Mouse (Mus musculus) cerebellum, adult 9-11 months (tissue): ENCODE measurements around the gene 2810006K23Rik.
"Not testable (repeated sequence)": the region's sequence is repeated elsewhere in the genome, so short reads cannot be mapped to it uniquely, and the experiment has no call there.

Source experiments
- DNase-seq: peaks from one replicate; pipeline ENCODE4 v3.0.0; 2022

The 2810006K23Rik gene

GRCm38 (mm10) chr5:124349196-124349595 is 21.3 kb downstream of the 2810006K23Rik start:
- DNase-seq: peak; percentile 80

DNA sequence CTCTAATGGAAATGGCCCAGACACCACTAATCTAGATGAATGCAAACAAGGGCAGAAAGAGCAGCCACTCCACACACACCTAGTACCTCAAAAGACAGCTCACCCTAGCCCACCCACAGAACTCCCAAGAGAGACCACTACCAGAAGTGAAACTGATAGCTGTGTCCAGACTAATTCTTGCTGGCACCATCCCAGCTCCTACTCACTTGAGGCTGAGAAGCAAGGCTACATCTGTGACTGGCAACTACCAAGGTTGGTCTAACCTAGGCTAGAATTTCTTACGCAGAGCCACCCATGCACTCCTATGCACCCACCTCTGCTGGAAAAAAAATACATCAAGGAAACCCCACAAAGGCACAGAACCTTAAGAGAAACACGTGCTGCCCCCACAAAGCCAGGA is 22.5 kb downstream of the 2810006K23Rik start:
- no peak for DNase-seq

- peak; percentile 82 for DNase-seq
These were observed 23.2 kb downstream of the 2810006K23Rik start for GRCm38 (mm10) chr5:124351111-124351560.

- no peak for DNase-seq
These were observed 23.7 kb downstream of the 2810006K23Rik start for GRCm38 (mm10) chr5:124351604-124352003.

GRCm38 (mm10) chr5:124352141-124352920 is 24.4 kb downstream of the 2810006K23Rik start:
- peak; percentile 91 for DNase-seq

GRCm38 (mm10) chr5:124353011-124353725 is 25.3 kb downstream of the 2810006K23Rik start:
- peak; percentile 73 for DNase-seq

- peak; percentile 58 for DNase-seq
These were observed 26.0 kb downstream of the 2810006K23Rik start for GRCm38 (mm10) chr5:124353726-124354547.

- peak; percentile 67 for DNase-seq
These were observed 26.9 kb downstream of the 2810006K23Rik start for GRCm38 (mm10) chr5:124354574-124355424.

DNA sequence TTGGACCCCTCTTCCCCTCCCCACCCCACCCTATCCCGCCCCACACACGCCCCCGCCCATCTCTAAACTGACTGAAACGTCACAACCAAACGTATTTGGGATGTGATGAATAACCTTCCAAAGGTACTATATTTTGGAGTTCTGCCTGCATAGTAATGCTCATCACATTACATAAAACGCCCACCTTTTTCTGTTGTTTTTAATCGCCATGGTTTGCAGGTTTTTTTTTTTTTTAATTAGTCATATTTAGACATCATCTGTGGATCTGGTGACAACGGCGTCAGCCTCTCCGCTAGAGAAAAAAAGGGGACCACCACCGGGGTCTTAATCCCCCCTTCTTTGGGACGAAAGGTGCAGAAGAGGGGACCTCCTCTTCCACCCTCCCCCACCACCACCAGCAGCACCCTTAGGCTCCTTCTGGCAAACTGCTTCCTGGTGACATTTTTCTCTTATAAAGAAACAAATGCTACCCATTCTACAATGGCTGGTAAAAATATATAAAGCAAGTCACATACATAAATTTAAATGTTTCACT is 27.6 kb downstream of the 2810006K23Rik start:
- peak; percentile 67 for DNase-seq

GRCm38 (mm10) chr5:124356695-124357094 is 28.8 kb downstream of the 2810006K23Rik start:
- DNase-seq: no peak

DNA sequence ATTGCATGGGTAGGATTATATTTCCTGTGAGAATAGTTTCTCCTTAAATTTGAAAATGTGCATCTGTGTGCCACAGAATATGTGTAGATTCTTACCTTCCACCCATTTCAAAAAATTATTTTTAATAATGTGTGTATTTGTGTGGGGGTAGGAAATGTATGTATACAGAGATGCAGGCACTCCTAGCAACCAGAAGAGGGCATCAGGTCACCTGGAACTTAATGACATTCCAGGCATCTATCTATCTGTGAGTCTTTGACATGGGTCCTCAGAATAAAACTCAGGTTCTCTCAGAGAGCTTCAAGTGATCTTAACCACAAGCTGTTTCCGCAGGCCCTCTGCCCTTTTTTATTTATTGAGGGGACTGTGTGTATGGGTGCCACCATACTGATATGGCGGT is 31.8 kb downstream of the 2810006K23Rik start:
- no peak for DNase-seq

- DNase-seq: not testable (repeated sequence)
These were observed 35.1 kb downstream of the 2810006K23Rik start, which contains the start of gene Cdk2ap1 for GRCm38 (mm10) chr5:124362982-124363381. Gene Cdk2ap1, minus strand, starts transcription at chr5:124363082.

DNA sequence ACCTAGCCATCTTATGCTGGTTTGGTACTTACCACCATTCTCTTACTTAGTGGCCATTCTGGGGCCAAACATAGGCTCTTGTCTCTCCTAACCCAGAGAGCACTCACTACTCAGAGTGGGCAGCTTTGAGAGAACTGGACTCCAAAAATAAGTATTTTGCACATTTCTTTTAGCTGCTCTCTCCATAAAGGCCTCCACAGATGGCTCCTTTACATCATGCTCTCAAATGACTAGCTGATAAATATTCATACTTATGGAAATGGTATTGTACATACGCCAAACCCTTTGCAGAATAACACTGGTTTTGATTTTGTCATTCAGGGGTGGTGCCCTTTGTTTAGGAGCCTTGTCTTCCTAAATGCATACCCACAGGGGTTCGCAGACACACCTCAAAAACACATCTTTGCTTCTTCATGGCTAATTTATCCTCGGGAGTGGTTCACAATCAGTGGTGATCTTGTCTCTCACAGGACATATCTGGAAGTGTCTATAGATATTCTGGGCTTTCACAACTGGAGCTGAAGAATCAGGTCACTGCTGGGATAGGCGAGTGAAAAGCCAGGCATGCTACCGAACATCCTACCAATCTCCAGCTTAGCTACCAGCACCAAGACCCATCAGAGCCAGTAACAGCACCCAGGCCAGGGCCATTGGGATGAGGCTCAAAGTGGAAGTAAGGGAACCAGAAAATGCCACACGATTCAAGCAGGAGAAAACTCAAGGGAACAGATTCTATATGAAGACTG is 36.5 kb downstream of the 2810006K23Rik start:
- DNase-seq: no peak

GRCm38 (mm10) chr5:124365754-124366153 is 37.9 kb downstream of the 2810006K23Rik start:
- no peak for DNase-seq

- DNase-seq: no peak
These were observed 38.8 kb downstream of the 2810006K23Rik start for GRCm38 (mm10) chr5:124366721-124367120.

DNA sequence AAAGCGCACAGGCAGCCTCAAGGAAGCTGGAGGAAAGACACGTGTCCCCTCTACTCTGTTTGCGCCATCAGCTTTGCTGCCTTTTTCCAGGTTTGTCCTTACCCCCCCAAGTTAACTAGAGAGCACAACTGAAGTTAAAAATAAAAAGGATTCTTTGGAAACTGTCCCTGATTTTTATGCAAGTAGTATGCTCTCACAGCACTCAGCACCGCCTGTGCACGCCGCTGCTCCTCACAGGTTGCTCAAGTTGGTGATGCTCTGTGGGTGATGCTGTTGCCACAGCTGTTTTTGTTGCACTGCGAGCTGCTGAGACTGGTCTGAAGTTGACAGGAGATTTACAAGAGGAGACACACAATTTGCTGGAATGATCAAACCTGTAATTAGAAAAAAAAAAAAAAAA is 46.4 kb downstream of the 2810006K23Rik start:
- DNase-seq: no peak

DNA sequence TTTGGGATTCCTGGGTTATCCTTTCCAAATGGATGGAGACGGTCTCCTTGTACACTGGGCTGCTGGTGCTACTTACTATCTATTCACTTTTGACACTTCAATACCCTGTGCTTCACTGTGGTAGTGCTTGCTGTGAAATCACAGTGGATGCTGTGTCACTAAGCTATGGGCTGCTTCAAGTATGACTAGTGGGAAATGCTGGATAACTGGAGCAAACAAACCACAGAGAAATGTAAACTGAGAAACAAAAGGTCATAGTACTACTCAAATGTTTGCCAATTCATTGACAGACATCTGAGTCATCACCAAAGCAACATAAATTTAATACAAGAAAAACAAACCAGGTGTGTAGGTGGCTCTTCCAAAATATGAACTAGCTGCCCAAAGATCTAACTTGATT is 48.5 kb downstream of the 2810006K23Rik start:
- DNase-seq: no peak

DNA sequence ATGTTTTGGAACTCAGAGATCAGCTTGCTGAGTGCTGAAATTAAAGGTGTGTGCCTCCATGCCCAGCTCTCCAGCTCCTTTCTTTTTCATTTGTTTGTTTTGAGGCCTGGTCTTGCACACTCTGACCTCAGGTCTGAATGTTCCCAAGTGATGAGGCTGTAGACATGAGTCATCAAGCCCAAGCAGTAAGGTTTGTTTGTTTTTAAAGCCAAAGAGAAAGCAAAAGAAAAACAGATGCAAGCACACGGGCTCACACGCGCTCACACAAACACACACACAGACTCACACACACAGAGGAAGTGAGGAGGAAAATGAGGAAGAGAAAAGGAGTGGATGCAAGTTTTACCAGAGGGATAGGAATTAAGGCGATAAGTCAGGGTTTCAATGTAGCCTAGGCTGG is 49.3 kb downstream of the 2810006K23Rik start:
- DNase-seq: no peak

DNA sequence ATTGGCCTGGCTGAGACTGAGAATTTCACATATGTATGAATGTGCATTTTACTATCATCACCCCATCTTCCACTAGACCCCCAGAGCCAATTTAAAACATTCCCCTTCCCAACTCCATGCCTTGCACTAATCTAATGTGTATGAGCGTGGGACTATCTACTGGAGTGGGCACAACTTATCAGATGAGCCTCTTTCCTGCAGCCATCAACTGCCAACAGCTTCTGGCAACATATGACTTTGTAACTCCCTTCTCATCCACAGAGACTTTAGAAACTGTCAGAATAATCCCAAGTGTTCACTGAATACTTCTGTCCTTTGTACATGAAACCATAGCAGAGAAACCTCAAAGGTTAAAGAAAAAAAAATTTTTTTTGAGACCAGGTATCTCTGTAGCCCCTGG is 52.2 kb downstream of the 2810006K23Rik start:
- DNase-seq: no peak

- DNase-seq: no peak
These were observed 60.0 kb downstream of the 2810006K23Rik start for GRCm38 (mm10) chr5:124387932-124388331.
